Mouse (Mus musculus) liver, embryonic 15.5 days (tissue): ENCODE data around the gene Myod1. TPM values are rescaled to one million over a fixed set of nuclear protein-coding genes. Genes with fewer than 3 reads are reported as not detected.

Experiments
- ATAC-seq: fragments of 200-750 bp; cut with Nextera tagmentation; 2 replicates; pipeline ENCODE4 v1.8.0; 2017; ENCODE audit warnings: moderate number of reproducible peaks, mild to moderate bottlenecking, moderate library complexity; ENCODE audit not compliant: insufficient read depth
- H3K27ac ChIP-seq: fragments of 300-500 bp; sonication (generic); replicated peaks from 2 replicates; pipeline ENCODE4 v1.5.1; 2015; ENCODE audit warnings: mild to moderate bottlenecking, inconsistent platforms
- H3K27me3 ChIP-seq: fragments of 300-500 bp; sonication (generic); 2 replicates; pipeline ENCODE4 v1.6.1; 2015; ENCODE audit warnings: mild to moderate bottlenecking, inconsistent platforms
- H3K36me3 ChIP-seq: fragments of 300-500 bp; sonication (generic); replicated peaks from 2 replicates; pipeline ENCODE4 v1.6.1; 2015; ENCODE audit warnings: moderate library complexity, mild to moderate bottlenecking, inconsistent platforms
- H3K4me1 ChIP-seq: fragments of 300-500 bp; sonication (generic); replicated peaks from 2 replicates; pipeline ENCODE4 v1.6.1; 2015; ENCODE audit warnings: inconsistent platforms
- H3K4me2 ChIP-seq: fragments of 300-500 bp; sonication (generic); 2 replicates; pipeline ENCODE4 v1.6.1; 2015; ENCODE audit warnings: moderate library complexity, mild to moderate bottlenecking, inconsistent platforms
- H3K4me3 ChIP-seq: fragments of 300-500 bp; sonication (generic); replicated peaks from 2 replicates; pipeline ENCODE4 v1.5.1; 2015; ENCODE audit warnings: mild to moderate bottlenecking, inconsistent platforms
- H3K9ac ChIP-seq: fragments of 300-500 bp; sonication (generic); 2 replicates; pipeline ENCODE4 v1.6.1; 2015; ENCODE audit warnings: moderate library complexity, mild to moderate bottlenecking, inconsistent platforms
- H3K9me3 ChIP-seq: fragments of 300-500 bp; sonication (generic); replicated peaks from 2 replicates; pipeline ENCODE4 v1.6.1; 2016; ENCODE audit warnings: inconsistent platforms
- WGBS: fragments of 180-500 bp; shearing (Covaris S2); methylation state at CpG from one replicate; pipeline ENCODE4 v1.1.7; 2015; ENCODE audit warnings: mixed read lengths; ENCODE audit not compliant: insufficient replicate concordance; 5-methylcytosine and 5-hydroxymethylcytosine counted together
- polyA plus RNA-seq: library from polyadenylated mRNA; unstranded; fragments of >200 nt; fragmentation: Nextera tagmentation; extraction: Ambion mirVana; gene quantifications from 2 replicates; pipeline ENCODE4 v1.2.1, GENCODE M21; 2015

Myod1 gene
- polyA plus RNA-seq, 1 experiment from 2014 or later: 1.2 TPM

- WGBS: 54% methylated on average over 3 of the region's 3 CpGs
- H3K36me3 ChIP-seq: no peaks in the 10 kb centered on the region
- H3K4me2 ChIP-seq: no peak overlapping the region
- no peaks in the 10 kb centered on the region for H3K9me3 ChIP-seq
- no peak for ATAC-seq
- no peak overlapping the region for H3K9ac ChIP-seq
- H3K4me1 ChIP-seq: no peaks in the 10 kb centered on the region
- H3K27me3 ChIP-seq: peaks cover 38% of the 10 kb centered on the region
- H3K27ac ChIP-seq: no peak overlapping the region
- no peak overlapping the region for H3K4me3 ChIP-seq
Measured at GRCm38 (mm10) chr7:46401371-46402180, 25.3 kb downstream of the Myod1 start.

- H3K27me3 ChIP-seq: peaks cover 15% of the 10 kb centered on the region
- H3K4me1 ChIP-seq: no peaks in the 10 kb centered on the region
- WGBS: 66% methylated on average over 15 of the region's 15 CpGs
- no peaks in the 10 kb centered on the region for H3K36me3 ChIP-seq
- H3K9ac ChIP-seq: no peak overlapping the region
- H3K4me2 ChIP-seq: no peak overlapping the region
- no peaks in the 10 kb centered on the region for H3K9me3 ChIP-seq
- H3K4me3 ChIP-seq: no peak overlapping the region
- no peak overlapping the region for H3K27ac ChIP-seq
- no peak for ATAC-seq
Measured at GRCm38 (mm10) chr7:46403616-46404485, 27.6 kb downstream of the Myod1 start.

- Histone ChIP-seq H3K9ac (no peak overlapping the region), H3K4me1 (no peaks in the 10 kb centered on the region), H3K27me3 (peaks cover 6% of the 10 kb centered on the region), H3K9me3 (no peaks in the 10 kb centered on the region), H3K27ac (no peak overlapping the region), H3K4me3 (no peak overlapping the region), H3K36me3 (no peaks in the 10 kb centered on the region), H3K4me2 (no peak overlapping the region)
- no peak for ATAC-seq
- 72% methylated on average over 7 of the region's 7 CpGs for WGBS
Measured at GRCm38 (mm10) chr7:46404756-46405155, 28.5 kb downstream of the Myod1 start.

- ATAC-seq: no peak
- WGBS: 55% methylated on average over 9 of the region's 9 CpGs
- H3K4me3 ChIP-seq: no peak overlapping the region
- H3K4me1 ChIP-seq: no peaks in the 10 kb centered on the region
- no peaks in the 10 kb centered on the region for H3K36me3 ChIP-seq
- no peak overlapping the region for H3K4me2 ChIP-seq
- no peaks in the 10 kb centered on the region for H3K9me3 ChIP-seq
- no peak overlapping the region for H3K9ac ChIP-seq
- H3K27me3 ChIP-seq: no peaks in the 10 kb centered on the region
- no peak overlapping the region for H3K27ac ChIP-seq
Measured at GRCm38 (mm10) chr7:46408606-46409005, 32.3 kb downstream of the Myod1 start.

GRCm38 (mm10) chr7:46409204-46409789, 33.0 kb downstream of the Myod1 start:
- Histone ChIP-seq H3K27me3 (no peaks in the 10 kb centered on the region), H3K4me1 (no peaks in the 10 kb centered on the region), H3K4me2 (no peak overlapping the region), H3K27ac (no peak overlapping the region), H3K9me3 (no peaks in the 10 kb centered on the region), H3K9ac (no peak overlapping the region), H3K36me3 (no peaks in the 10 kb centered on the region), H3K4me3 (no peak overlapping the region)
- WGBS: 22% methylated on average over 12 of the region's 12 CpGs
- ATAC-seq: no peak

- 55% methylated on average over 6 of the region's 6 CpGs for WGBS
Measured at GRCm38 (mm10) chr7:46410727-46411126, 34.5 kb downstream of the Myod1 start.

GRCm38 (mm10) chr7:46412823-46413222, 36.5 kb downstream of the Myod1 start:
- no peaks in the 10 kb centered on the region for H3K27me3 ChIP-seq
- WGBS: 59% methylated on average over 5 of the region's 5 CpGs
- H3K9me3 ChIP-seq: no peaks in the 10 kb centered on the region
- no peak for ATAC-seq
- no peak overlapping the region for H3K4me3 ChIP-seq
- no peaks in the 10 kb centered on the region for H3K4me1 ChIP-seq
- no peaks in the 10 kb centered on the region for H3K36me3 ChIP-seq
- H3K4me2 ChIP-seq: no peak overlapping the region
- no peak overlapping the region for H3K27ac ChIP-seq
- no peak overlapping the region for H3K9ac ChIP-seq

More at GRCm38 (mm10) chr7:46410727-46411126, 34.5 kb downstream of the Myod1 start:
- Histone ChIP-seq H3K27me3 (no peaks in the 10 kb centered on the region), H3K4me3 (no peak overlapping the region), H3K4me1 (no peaks in the 10 kb centered on the region), H3K36me3 (no peaks in the 10 kb centered on the region), H3K27ac (no peak overlapping the region), H3K4me2 (no peak overlapping the region), H3K9me3 (no peaks in the 10 kb centered on the region), H3K9ac (no peak overlapping the region)
- ATAC-seq: no peak

- no peak overlapping the region for H3K9ac ChIP-seq
- 43% methylated on average over 6 of the region's 6 CpGs for WGBS
- no peak overlapping the region for H3K27ac ChIP-seq
- H3K4me1 ChIP-seq: no peaks in the 10 kb centered on the region
- no peaks in the 10 kb centered on the region for H3K27me3 ChIP-seq
- H3K9me3 ChIP-seq: no peaks in the 10 kb centered on the region
- no peak overlapping the region for H3K4me3 ChIP-seq
- no peak for ATAC-seq
- no peaks in the 10 kb centered on the region for H3K36me3 ChIP-seq
- no peak overlapping the region for H3K4me2 ChIP-seq
Measured at GRCm38 (mm10) chr7:46413959-46414725, 37.9 kb downstream of the Myod1 start.

- H3K36me3 ChIP-seq: no peaks in the 10 kb centered on the region
- H3K4me2 ChIP-seq: no peak overlapping the region
- ATAC-seq: no peak
- no peaks in the 10 kb centered on the region for H3K9me3 ChIP-seq
- no peak overlapping the region for H3K4me3 ChIP-seq
- WGBS: 59% methylated on average over 14 of the region's 14 CpGs
- no peaks in the 10 kb centered on the region for H3K27me3 ChIP-seq
- H3K9ac ChIP-seq: no peak overlapping the region
- no peak overlapping the region for H3K27ac ChIP-seq
- no peaks in the 10 kb centered on the region for H3K4me1 ChIP-seq
Measured at GRCm38 (mm10) chr7:46415818-46416425, 39.6 kb downstream of the Myod1 start.

- no peaks in the 10 kb centered on the region for H3K4me1 ChIP-seq
- no peak overlapping the region for H3K4me3 ChIP-seq
- WGBS: 55% methylated on average over 7 of the region's 7 CpGs
Measured at GRCm38 (mm10) chr7:46417467-46417866, 41.2 kb downstream of the Myod1 start.

More at GRCm38 (mm10) chr7:46417467-46417866, 41.2 kb downstream of the Myod1 start:
- ATAC-seq: no peak
- H3K36me3 ChIP-seq: no peaks in the 10 kb centered on the region
- H3K27me3 ChIP-seq: no peaks in the 10 kb centered on the region
- H3K27ac ChIP-seq: no peak overlapping the region
- no peaks in the 10 kb centered on the region for H3K9me3 ChIP-seq
- no peak overlapping the region for H3K4me2 ChIP-seq
- H3K9ac ChIP-seq: no peak overlapping the region
